Mouse (Mus musculus) T-cell, adult 66 days (primary cell): ENCODE data around the gene Ccer2. TPM values are rescaled to one million over a fixed set of nuclear protein-coding genes. Genes with fewer than 3 reads are reported as not detected.

ENCODE experiments used
- total RNA-seq, 2 experiments: library from RNA; stranded (reverse); gene quantifications; 3 replicates in 1 of 2; 4 replicates in 1 of 2; pipeline ENCODE4 v1.2.4; 2023

Gene Ccer2
- total RNA-seq: under 1 TPM in 1 of 2 experiments, not detected in 1; 0.56 TPM

DNA sequence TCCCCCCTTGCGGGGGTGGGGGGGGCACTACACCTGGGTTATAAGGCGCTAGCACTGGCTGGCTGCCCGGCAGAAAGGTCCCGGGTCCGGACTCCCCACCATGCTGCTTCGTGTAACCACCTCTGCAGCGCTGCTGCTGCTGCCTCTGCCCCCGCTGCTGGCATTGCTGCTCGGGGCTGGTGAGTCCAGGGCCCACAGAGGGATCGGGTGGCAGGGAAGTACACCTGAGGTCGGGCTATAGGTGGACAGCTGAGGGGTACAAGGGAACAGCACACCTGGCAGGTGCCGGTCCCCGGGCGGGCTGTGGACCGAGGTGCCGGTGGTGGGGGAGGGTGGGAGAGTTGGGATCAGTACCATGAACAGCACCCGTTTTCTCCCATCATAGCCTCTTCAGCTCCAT is at the start of gene Ccer2:
Gene Ccer2, plus strand, starts transcription at position 96 of the 400 bp plus-strand sequence.

DNA sequence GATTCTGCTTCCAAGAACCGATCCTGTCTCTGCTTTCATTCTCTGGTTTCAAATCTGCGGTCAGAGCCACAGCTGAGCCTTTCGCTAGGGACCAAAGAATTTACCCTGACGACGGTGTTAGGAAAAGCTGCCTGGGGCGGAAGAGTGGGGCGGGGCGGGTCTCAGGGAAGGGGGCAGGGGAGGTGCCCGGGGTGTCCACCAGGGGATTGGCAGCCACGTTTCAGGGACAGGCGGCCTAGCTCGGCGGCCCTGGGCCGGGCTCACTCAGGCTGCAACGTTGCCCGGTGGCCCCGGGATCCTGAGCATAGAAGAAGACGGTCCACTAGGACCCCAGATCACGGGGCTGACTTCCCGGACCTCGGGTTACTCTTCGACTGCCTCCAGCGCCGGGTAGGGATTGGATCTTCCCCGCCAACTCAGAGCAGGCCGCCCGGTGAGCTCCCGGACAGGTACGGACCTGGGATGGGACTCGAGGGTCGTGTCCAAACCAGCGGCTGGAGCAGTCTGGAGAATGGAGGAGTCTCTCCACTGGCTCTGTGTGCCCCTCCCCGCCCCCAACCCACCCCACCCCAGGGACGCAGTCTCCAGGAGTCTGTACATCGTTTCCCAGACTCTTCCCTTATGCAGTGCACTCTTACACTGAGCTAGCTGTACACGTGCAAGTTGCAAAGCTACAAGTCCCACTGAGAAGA is 39.2 kb upstream of the Ccer2 start, which contains the start of gene Fbxo17:
Gene Fbxo17, plus strand, starts transcription at position 215 of the 692 bp plus-strand sequence.

DNA sequence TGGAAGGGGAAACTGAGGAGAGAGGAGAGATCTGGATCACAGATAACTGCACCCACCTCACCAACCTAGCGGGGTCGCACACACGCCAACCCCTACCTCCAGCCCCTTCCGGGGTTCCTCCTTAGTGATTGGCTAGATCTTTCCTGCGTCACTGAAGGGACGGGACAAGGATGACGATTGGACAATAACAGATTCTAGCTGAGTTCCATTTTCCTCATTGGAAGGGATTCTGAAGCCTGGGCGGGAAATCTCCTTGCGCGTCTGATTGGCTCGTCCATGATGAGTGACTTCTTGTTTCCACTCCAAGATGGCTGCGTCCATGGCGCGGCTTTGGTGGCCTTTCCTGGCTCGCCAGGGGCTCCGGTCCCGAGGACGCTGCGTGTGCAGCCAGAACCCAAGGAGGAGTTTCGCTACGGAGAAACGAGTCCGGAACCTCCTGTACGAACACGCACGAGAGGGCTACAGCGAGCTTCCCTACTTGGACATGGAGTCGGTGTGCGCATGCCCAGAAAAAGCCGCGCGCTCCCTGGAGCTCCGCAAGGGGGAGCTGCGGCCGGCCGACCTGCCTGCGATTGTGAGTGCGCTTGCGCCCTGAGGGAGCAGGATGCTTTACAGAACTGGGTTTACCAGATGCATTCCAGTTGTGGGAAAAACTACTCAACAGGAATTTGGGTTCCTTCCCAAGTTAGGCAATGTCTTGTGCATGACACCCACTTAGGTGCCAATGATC is 14.1 kb upstream of the Ccer2 start, which contains the start of the genes Mrps12 and Sars2:
Gene Mrps12, minus strand, starts transcription at position 112 of the 730 bp plus-strand sequence.
Gene Sars2, plus strand, starts transcription at position 284 of the 730 bp plus-strand sequence.

DNA sequence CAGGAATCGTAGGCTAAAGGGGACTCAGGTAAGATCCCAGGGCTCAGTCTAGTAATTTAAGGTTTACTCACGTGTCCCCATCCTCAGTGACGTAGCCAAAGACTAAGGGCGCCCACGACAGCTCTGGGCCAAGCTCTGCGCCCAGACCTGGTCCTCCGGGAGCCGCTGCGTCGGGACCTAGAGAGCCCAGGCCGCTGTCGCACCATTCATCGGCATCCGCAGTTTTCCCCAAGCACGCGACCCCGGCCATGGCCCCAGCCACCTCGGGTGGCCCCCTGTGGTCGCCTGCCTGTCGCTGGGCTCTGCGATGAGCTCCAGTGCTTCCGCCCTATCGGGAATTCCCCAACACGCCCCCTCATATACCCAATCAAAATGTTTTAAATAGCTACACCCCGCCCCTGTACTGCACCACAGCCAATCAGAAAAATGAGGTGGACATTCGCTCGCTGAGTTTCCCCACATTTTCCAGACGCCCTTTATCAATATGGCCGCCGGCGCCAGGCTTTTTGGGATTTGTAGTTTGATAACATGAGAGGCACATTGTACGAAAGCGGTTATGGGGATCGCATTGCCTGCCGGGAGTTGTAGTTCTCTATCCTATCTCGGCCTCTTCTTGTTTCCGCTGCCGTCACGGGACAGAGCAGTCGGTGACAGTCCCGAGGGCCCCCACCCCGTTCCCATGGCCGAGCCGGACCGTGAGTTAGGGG is 10.4 kb downstream of the Ccer2 start, which contains the start of gene Sirt2:
Gene Sirt2, plus strand, starts transcription at position 563 of the 707 bp plus-strand sequence.

DNA sequence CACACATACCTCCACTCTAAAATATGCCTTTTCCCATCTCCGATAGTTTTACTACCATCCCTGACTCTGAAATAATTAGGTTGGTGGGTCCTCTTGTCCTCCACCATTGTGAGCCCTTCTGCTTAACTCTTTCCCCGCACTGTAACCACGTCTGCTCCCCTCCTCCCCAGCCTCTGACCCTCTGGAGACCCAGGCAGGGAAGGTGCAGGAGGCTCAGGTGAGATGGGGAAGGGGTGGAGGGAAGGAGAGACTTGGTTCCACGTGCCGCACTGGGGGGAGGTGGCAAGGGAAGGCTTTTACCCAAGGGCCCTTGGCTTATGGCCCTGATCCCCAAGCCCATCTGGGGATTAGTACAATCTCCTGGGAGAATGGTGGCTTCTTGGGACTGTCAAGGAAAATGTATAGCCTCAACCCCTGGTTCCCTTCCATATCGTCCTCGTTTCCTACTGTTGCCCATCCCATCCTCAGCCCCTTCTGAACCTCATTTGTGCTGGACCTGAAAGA is 11.5 kb downstream of the Ccer2 start, which contains the start of gene Nfkbib:
Gene Nfkbib, minus strand, starts transcription at position 51 of the 504 bp plus-strand sequence.

DNA sequence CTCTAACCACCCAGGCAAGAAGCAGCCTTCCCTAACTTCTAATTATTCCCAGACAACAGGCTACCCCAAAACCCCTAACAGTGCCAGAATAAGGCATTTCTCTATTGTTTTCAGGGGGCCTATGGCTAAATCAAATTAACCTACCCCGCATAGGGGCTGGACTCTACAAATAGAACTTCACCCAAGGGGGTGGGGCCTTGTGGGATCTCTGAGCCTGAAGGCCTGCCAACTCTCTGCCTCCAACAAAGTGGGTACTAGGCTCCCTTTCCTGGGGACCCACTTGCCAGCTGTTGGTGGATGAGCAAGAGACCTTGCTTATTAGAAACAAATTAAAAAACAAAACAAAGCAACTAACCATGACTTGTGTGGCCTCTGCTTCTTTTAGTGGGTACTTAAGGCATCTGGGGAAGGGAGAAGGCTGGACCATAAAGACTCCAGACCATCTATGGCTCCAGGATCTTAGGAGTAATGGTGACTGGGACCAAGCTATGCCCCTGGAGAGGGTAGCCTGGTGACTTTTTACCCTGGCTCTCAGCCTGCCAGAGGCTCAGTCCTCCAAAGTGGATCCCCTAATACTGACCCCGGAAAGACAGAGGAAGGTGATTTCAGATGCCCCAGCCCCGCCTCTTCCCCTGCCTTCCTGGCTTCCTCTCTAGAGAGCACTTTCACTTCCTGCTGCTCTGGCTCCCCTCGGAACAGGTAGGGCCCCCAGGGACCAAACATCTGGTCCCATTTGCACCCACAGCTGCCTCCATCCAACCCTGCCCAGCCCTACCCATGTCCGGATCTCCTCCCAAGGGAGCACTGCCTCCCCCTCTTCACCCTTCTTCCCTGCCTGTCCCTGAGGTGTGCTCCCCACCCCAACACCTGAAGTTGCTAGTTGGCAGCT is 32.6 kb downstream of the Ccer2 start, which contains the start of gene Rinl:
Gene Rinl, plus strand, starts transcription at position 663 of the 889 bp plus-strand sequence.

DNA sequence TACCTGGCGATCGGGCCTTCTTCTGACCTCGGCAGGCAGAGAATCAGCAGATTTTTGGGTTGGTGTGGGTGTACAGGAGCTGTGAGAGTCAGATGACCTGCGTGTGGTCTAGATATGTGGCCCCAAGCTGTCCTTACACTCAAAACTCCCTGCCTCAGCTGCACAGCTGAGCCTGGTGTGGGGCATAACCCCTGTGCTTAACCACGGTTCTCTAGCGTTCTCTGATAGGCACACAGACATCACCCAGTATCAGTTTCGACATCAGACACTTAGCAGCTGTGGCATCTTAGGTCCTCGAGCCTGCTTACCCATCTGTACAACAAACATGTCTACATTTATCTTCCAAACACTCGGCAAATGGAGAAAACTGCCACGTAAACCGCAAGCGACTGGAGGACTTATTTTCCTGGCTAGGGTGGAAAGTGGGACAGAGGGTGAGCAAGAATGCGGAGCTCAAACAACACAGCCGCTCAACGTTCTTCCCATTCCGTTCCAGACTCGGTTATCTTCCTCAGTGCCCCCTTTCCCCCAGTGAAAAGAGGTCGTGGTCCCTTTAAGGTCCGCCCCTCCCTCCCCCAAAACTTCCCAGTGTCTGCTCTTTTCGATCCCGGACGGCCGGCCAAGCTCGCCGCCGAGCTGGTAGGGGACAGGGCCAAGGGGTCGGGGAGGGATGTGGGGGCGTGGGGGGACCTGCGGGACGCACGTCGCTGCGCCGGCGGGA is 52.4 kb downstream of the Ccer2 start, which contains the start of gene Hnrnpl:
Gene Hnrnpl, plus strand, starts transcription at position 321 of the 721 bp plus-strand sequence.

Other genes starting within 250 kb of the Ccer2 start
- gene Ifnl2, start 245.7 kb upstream of the Ccer2 start, total RNA-seq: not detected
- gene Ifnl3, start 233.3 kb upstream of the Ccer2 start, total RNA-seq: not detected
- not detected for gene Sycn, start 215.3 kb upstream of the Ccer2 start, total RNA-seq
- gene Nccrp1, start 208.9 kb upstream of the Ccer2 start, total RNA-seq: not detected
- 10 to 100 TPM; 43.9 to 46.4 TPM for gene Samd4b, start 158.0 kb upstream of the Ccer2 start, total RNA-seq
- 10 to 100 TPM in 1 of 2 experiments, 1 to 10 TPM in 1; 8.4 to 10.2 TPM for gene Pak4, start 158.0 kb upstream of the Ccer2 start, total RNA-seq
- not detected for gene Acp7, start 124.8 kb upstream of the Ccer2 start, total RNA-seq
- 1 to 10 TPM; 2.2 to 6.5 TPM for gene Fbxo27, start 63.3 kb upstream of the Ccer2 start, total RNA-seq
- 10 to 100 TPM; 28.1 to 30.8 TPM for gene Fbxo17, start 39.4 kb upstream of the Ccer2 start, total RNA-seq
- 10 to 100 TPM; 19.9 to 31.8 TPM for gene Mrps12, start 14.4 kb upstream of the Ccer2 start, total RNA-seq
- gene Sars2, start 14.2 kb upstream of the Ccer2 start, total RNA-seq: 10 to 100 TPM; 16.8 to 22.5 TPM
- 10 to 100 TPM; 60.4 to 69.7 TPM for gene Sirt2, start 10.6 kb downstream of the Ccer2 start, total RNA-seq
- 10 to 100 TPM; 64.6 to 71.2 TPM for gene Nfkbib, start 11.3 kb downstream of the Ccer2 start, total RNA-seq
- gene Rinl, start 32.8 kb downstream of the Ccer2 start, total RNA-seq: 100 to 1,000 TPM; 166 to 180 TPM
- gene Hnrnpl, start 52.4 kb downstream of the Ccer2 start, total RNA-seq: 100 to 1,000 TPM; 583 to 612 TPM
- gene Ech1, start 69.0 kb downstream of the Ccer2 start, total RNA-seq: 10 to 100 TPM; 62.2 to 67.9 TPM
- gene Lgals4, start 77.7 kb downstream of the Ccer2 start, total RNA-seq: 10 to 100 TPM; 14.9 to 16.6 TPM
- not detected for gene Lgals7, start 107.7 kb downstream of the Ccer2 start, total RNA-seq
- gene Capn12, start 125.2 kb downstream of the Ccer2 start, total RNA-seq: not detected
- gene Actn4, start 206.2 kb downstream of the Ccer2 start, total RNA-seq: 100 to 1,000 TPM; 149 to 152 TPM
- 100 to 1,000 TPM; 313 to 319 TPM for gene Eif3k, start 225.7 kb downstream of the Ccer2 start, total RNA-seq
- gene Map4k1, start 225.9 kb downstream of the Ccer2 start, total RNA-seq: 10 to 100 TPM; 95.0 to 97.3 TPM